Mouse (Mus musculus): ENCODE results near the gene Cldn11. TPM values are rescaled to one million over a fixed set of nuclear protein-coding genes. Genes with fewer than 3 reads are reported as not detected.
"Not testable (repeated sequence)": the region's sequence is repeated elsewhere in the genome, so short reads cannot be mapped to it uniquely, and the experiment has no call there.

Cldn11 gene
- polyA plus RNA-seq, 1 experiment from 2014 or later = 7.3 TPM

- Histone ChIP-seq H3K4me1 (peaks cover 19% of the 10 kb centered on the region), H3K36me3 (no peaks in the 10 kb centered on the region), H3K9me3 (0 out of 2 replicates have a peak, but pooled peaks cover 2% of the 10 kb centered on the region), H3K9ac (no peak overlapping the region), H3K27ac (replicated peaks) (no peak overlapping the region), H3K4me2 (no peak overlapping the region), H3K4me3 (no peak overlapping the region), H3K27me3 (replicated peaks) (no peaks in the 10 kb centered on the region)
- peak; percentile 71; the same call in 1 of the 2 replicates for ATAC-seq (ENCODE audit: extremely low read depth, insufficient number of reproducible peaks, low FRiP score, low TSS enrichment)
- 64% methylated on average over 8 of the region's 8 CpGs for WGBS
These were observed 15.5 kb upstream of the Cldn11 start for GRCm38 (mm10) chr3:31134246-31134645.

DNA sequence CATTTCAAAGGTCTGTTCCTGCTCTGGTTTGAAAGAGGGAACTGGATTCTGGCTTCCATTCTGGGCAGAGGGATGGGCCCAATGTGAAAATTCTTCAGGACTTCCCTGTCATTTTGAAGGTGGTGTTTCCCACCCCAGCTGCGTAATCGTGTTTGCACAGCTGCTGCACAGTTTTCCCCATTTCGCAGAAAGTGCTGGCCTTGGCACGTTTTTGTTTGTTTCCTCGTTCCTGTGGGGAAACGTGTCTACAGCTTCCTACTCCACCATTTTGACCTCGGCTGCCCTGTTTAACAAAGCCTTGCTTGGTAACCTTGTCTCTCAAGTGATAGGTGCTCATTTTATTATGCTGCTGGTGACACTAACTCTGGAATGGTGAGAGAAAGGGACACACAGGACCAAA lies 15.0 kb upstream of the Cldn11 start:
- WGBS = 50% methylated on average over 7 of the region's 7 CpGs
- Histone ChIP-seq H3K4me2 (no peak overlapping the region), H3K9ac (no peak overlapping the region), H3K36me3 (no peaks in the 10 kb centered on the region), H3K4me1 (peaks cover 16% of the 10 kb centered on the region), H3K4me3 (no peak overlapping the region), H3K27ac (replicated peaks) (no peak overlapping the region), H3K9me3 (0 out of 2 replicates have a peak, but pooled peaks cover 2% of the 10 kb centered on the region), H3K27me3 (replicated peaks) (no peaks in the 10 kb centered on the region)
- no peak for ATAC-seq (ENCODE audit: extremely low read depth, insufficient number of reproducible peaks, low FRiP score, low TSS enrichment)

- H3K4me3 ChIP-seq; H3K4me2 ChIP-seq; H3K9ac ChIP-seq; H3K27ac ChIP-seq (replicated peaks); H3K36me3 ChIP-seq; H3K27me3 ChIP-seq (replicated peaks); H3K9me3 ChIP-seq; ATAC-seq (ENCODE audit: extremely low read depth, insufficient number of reproducible peaks, low FRiP score, low TSS enrichment): not testable (repeated sequence)
- H3K4me1 ChIP-seq = peaks cover 14% of the 10 kb centered on the region; the same call in 1 of the 2 replicates
- whole genome bisulfite sequencing = 56% methylated on average over 4 of the region's 4 CpGs
These were observed 13.1 kb upstream of the Cldn11 start for GRCm38 (mm10) chr3:31136591-31136990.

DNA sequence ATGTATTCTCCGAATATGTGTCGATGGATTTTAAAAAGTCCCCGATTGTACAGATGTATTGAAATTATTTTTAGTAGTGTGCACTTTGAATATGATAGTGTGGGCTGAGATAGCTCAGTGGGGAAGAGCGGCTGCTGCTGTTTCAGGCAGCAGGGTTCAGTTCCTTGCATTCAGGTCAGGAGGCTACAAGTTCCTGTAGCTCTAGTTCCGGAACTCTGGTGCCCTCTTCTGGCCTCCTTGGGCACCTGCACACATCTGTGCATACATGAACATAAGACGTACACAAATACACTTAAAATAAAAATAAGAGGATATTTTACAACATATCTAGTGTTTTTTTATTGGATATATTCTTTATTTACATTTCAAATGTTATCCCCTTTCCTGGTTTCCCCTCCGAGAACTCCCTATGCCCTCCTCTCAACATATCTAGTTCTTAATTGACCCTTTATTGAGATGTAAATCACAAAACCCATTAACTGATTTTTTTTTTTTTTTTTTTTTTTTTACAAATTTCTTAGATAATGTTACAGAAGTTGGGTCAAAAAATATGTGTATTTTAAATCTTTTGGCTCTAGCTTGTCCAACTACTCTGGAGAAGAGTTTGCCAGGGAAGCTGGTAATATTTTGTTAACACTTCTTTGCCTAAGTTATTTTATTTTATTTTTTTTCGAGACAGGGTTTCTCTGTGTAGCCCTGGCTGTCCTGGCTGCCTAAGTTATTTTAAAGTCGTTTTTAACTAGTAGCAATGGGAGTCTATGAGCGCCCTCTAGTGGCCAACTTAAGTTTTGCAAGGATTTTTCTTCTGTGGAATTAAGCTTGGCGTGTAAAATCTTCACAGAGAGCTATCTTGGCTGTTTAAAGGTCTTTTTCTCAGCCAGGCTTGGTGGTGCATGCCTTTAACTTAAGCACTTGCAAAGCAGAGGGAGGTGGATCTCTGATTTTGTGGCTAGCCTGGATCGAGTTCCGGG lies 11.0 kb upstream of the Cldn11 start:
- no peak for ATAC-seq (ENCODE audit: extremely low read depth, insufficient number of reproducible peaks, low FRiP score, low TSS enrichment)
- 54% methylated on average over 13 of the region's 13 CpGs for WGBS
- Histone ChIP-seq H3K4me1 (peaks cover 13% of the 10 kb centered on the region; the same call in 1 of the 2 replicates), H3K4me2 (no peak overlapping the region), H3K9me3 (0 out of 2 replicates have a peak, but pooled peaks cover 2% of the 10 kb centered on the region), H3K27me3 (replicated peaks) (no peaks in the 10 kb centered on the region), H3K4me3 (no peak overlapping the region), H3K27ac (replicated peaks) (no peak overlapping the region), H3K36me3 (no peaks in the 10 kb centered on the region), H3K9ac (no peak overlapping the region)

- no peak overlapping the region for H3K4me3 ChIP-seq
- H3K27me3 ChIP-seq (replicated peaks) = peaks cover 4% of the 10 kb centered on the region; the same call in 1 of the 2 replicates
- no peak overlapping the region for H3K9ac ChIP-seq
- no peak for ATAC-seq (ENCODE audit: extremely low read depth, insufficient number of reproducible peaks, low FRiP score, low TSS enrichment)
- 76% methylated on average over 4 of the region's 4 CpGs for WGBS
- H3K27ac ChIP-seq (replicated peaks) = no peak overlapping the region
- no peaks in the 10 kb centered on the region for H3K36me3 ChIP-seq
- 0 out of 2 replicates have a peak, but pooled peaks cover 3% of the 10 kb centered on the region for H3K4me1 ChIP-seq
- H3K4me2 ChIP-seq = no peak overlapping the region
- 0 out of 2 replicates have a peak, but pooled peaks cover 2% of the 10 kb centered on the region for H3K9me3 ChIP-seq
These were observed 8.1 kb upstream of the Cldn11 start for GRCm38 (mm10) chr3:31141621-31142020.

- not testable (repeated sequence) for H3K36me3 ChIP-seq; H3K4me3 ChIP-seq; H3K9ac ChIP-seq; H3K9me3 ChIP-seq; H3K27ac ChIP-seq (replicated peaks); ATAC-seq (ENCODE audit: extremely low read depth, insufficient number of reproducible peaks, low FRiP score, low TSS enrichment); H3K4me2 ChIP-seq
- 78% methylated on average over 11 of the region's 11 CpGs for WGBS
- Histone ChIP-seq H3K4me1 (peaks cover 12% of the 10 kb centered on the region), H3K27me3 (replicated peaks) (peaks cover 37% of the 10 kb centered on the region)
These were observed 4.5 kb upstream of the Cldn11 start for GRCm38 (mm10) chr3:31145222-31145621.

DNA sequence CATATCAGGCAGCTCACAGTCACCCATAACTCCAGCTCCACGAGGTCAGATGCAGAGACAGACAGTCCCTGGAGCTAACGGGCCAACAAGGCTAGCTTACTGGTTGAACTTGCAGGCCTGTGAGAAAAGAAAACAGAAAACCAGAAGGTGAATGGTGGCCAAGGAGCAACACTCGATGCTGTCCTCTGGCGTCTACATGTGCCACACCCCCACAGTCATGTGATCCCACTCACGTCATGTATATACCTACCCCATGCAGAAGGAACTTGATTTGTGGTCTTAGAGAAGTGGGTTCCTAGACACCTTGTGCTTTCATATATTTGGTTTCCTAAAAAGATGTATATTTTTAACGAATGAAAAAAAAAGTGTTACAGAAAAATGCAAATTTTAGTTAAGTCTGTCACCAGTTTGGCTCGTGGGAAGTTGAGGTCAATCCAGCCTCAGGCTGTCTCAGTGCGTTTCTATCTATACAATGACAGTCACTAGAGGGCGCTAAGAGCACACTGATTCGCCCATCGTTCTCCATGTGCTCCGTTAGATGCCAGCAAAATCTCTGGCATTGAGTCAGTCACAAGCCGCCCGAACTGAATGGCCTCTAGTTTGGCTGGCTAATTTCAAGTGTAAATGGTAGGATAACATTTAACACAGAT lies 4.0 kb upstream of the Cldn11 start:
- Histone ChIP-seq H3K36me3 (no peaks in the 10 kb centered on the region), H3K4me1 (peaks cover 13% of the 10 kb centered on the region), H3K4me3 (no peak overlapping the region), H3K9me3 (no peaks in the 10 kb centered on the region), H3K27ac (replicated peaks) (no peak overlapping the region), H3K9ac (no peak overlapping the region), H3K27me3 (replicated peaks) (peaks cover 42% of the 10 kb centered on the region), H3K4me2 (peak overlapping the region; percentile 44)
- 0 out of 2 replicates have a peak, but pooled peaks have one; percentile 21 for ATAC-seq (ENCODE audit: extremely low read depth, insufficient number of reproducible peaks, low FRiP score, low TSS enrichment)
- WGBS = 14% methylated on average over 14 of the region's 14 CpGs

GRCm38 (mm10) chr3:31148595-31148994 lies 1.1 kb upstream of the Cldn11 start:
- 51% methylated on average over 7 of the region's 7 CpGs for WGBS
- peaks cover 13% of the 10 kb centered on the region for H3K4me1 ChIP-seq
- no peaks in the 10 kb centered on the region for H3K36me3 ChIP-seq
- H3K27ac ChIP-seq (replicated peaks) = no peak overlapping the region
- no peaks in the 10 kb centered on the region for H3K9me3 ChIP-seq
- no peak overlapping the region for H3K9ac ChIP-seq
- H3K4me3 ChIP-seq = no peak overlapping the region
- peaks cover 50% of the 10 kb centered on the region for H3K27me3 ChIP-seq (replicated peaks)
- no peak for ATAC-seq (ENCODE audit: extremely low read depth, insufficient number of reproducible peaks, low FRiP score, low TSS enrichment)
- no peak overlapping the region for H3K4me2 ChIP-seq

DNA sequence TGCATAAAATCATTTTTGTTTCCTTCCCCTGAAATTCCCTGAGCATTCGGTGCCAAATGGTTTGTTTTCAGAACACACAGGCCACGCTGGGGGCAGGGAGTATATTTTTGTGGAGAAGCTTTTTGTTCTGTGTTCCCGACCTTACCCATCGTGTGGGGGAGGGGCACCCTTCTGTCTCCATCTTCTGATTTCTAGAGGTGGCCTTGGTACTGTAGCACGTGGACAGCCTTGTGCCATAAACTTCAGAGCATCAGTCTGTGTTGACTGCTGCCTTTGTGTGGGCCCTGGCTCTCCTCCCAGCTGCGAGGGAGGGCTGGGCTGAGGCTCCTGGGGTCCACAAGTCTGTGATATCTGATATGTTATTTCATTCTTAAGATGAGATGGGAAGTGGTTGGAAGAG lies 2.4 kb downstream of the Cldn11 start:
- H3K9ac ChIP-seq = no peak overlapping the region
- 50% methylated on average over 6 of the region's 6 CpGs for WGBS
- H3K27me3 ChIP-seq (replicated peaks) = peaks cover 41% of the 10 kb centered on the region
- peaks cover 10% of the 10 kb centered on the region for H3K4me1 ChIP-seq
- no peaks in the 10 kb centered on the region for H3K36me3 ChIP-seq
- no peak overlapping the region for H3K4me2 ChIP-seq
- H3K9me3 ChIP-seq = no peaks in the 10 kb centered on the region
- no peak overlapping the region for H3K4me3 ChIP-seq
- no peak for ATAC-seq (ENCODE audit: extremely low read depth, insufficient number of reproducible peaks, low FRiP score, low TSS enrichment)
- H3K27ac ChIP-seq (replicated peaks) = no peak overlapping the region

GRCm38 (mm10) chr3:31156126-31156525 lies 6.4 kb downstream of the Cldn11 start:
- no peak for ATAC-seq (ENCODE audit: extremely low read depth, insufficient number of reproducible peaks, low FRiP score, low TSS enrichment)
- Histone ChIP-seq H3K27me3 (replicated peaks) (peaks cover 5% of the 10 kb centered on the region), H3K4me3 (no peak overlapping the region), H3K4me2 (no peak overlapping the region), H3K36me3 (no peaks in the 10 kb centered on the region), H3K9ac (no peak overlapping the region), H3K9me3 (no peaks in the 10 kb centered on the region), H3K4me1 (no peaks in the 10 kb centered on the region), H3K27ac (replicated peaks) (no peak overlapping the region)
- WGBS = 52% methylated on average over 3 of the region's 3 CpGs

GRCm38 (mm10) chr3:31157776-31158175 lies 8.1 kb downstream of the Cldn11 start:
- H3K9ac ChIP-seq = no peak overlapping the region
- ATAC-seq (ENCODE audit: extremely low read depth, insufficient number of reproducible peaks, low FRiP score, low TSS enrichment) = no peak
- H3K4me1 ChIP-seq = no peaks in the 10 kb centered on the region
- no peaks in the 10 kb centered on the region for H3K9me3 ChIP-seq
- H3K36me3 ChIP-seq = no peaks in the 10 kb centered on the region
- WGBS = 59% methylated on average over 15 of the region's 15 CpGs
- H3K4me2 ChIP-seq = no peak overlapping the region
- no peak overlapping the region for H3K27ac ChIP-seq (replicated peaks)
- no peaks in the 10 kb centered on the region for H3K27me3 ChIP-seq (replicated peaks)
- H3K4me3 ChIP-seq = no peak overlapping the region

Data from heart, embryonic 13.5 days (tissue).